Mouse (Mus musculus) ES-E14 (cell line): ENCODE measurements around the gene Wdfy2.

Source experiments
- CHD2 ChIP-seq: IDR thresholded peaks from 2 replicates; pipeline ENCODE4 v1.6.1; 2014; ENCODE audit warnings: mild to moderate bottlenecking, low read depth, low read length, inconsistent platforms
- HCFC1 ChIP-seq: IDR thresholded peaks from 2 replicates; pipeline ENCODE4 v1.6.1; 2012; ENCODE audit warnings: low read length, inconsistent platforms, borderline replicate concordance; ENCODE audit not compliant: insufficient read depth
- MAFK ChIP-seq: IDR thresholded peaks from 2 replicates; pipeline ENCODE4 v1.6.1; 2014; ENCODE audit warnings: mild to moderate bottlenecking, low read depth, low read length, inconsistent platforms; ENCODE audit not compliant: insufficient read depth
- ZC3H11A ChIP-seq: IDR thresholded peaks from 2 replicates; pipeline ENCODE4 v1.6.1; 2012; ENCODE audit warnings: low read depth, mild to moderate bottlenecking, inconsistent platforms, low read length, borderline replicate concordance
- ZNF384 ChIP-seq: IDR thresholded peaks from 2 replicates; pipeline ENCODE4 v1.6.1; 2012; ENCODE audit warnings: low read depth, low read length, inconsistent platforms

DNA sequence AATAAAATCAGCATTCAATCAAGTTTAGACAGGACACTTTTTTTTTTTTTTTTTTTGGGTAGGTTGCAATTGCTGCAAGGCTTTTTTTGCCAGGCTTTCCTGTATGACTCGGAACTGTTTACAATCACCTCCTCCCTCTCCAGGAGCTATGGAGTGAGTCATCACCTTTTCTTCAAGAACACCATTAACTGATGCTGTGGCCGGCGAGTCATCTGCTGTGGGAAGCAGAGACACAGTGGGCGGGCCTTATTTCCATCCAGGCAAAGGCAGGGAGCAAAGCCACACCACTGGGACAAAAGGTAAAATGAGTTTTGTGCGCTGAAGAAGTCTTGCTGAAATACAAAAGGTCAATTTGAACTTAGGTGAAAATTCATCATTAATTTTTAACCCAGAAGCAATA is 24.7 kb upstream of the Wdfy2 start:
- TF ChIP-seq CHD2 = no peak
- TF ChIP-seq ZNF384 = no peak
- TF ChIP-seq HCFC1 = no peak
- no peak for TF ChIP-seq ZC3H11A
- no peak for TF ChIP-seq MAFK
